Mouse (Mus musculus) CH12.LX (cell line): Measurements from ENCODE around the gene Tmem50b. TPM values are rescaled to one million over a fixed set of nuclear protein-coding genes. Genes with fewer than 3 reads are reported as not detected.

Experiments
- DNase-seq: peaks from one replicate; pipeline ENCODE4 v3.0.0-alpha.2; 2013; ENCODE audit errors: extremely low read depth
- H3K27ac ChIP-seq: 2 replicates; pipeline ENCODE4 v1.5.1; 2012; ENCODE audit warnings: low read depth, mild to moderate bottlenecking, control low read depth, moderate library complexity; ENCODE audit not compliant: insufficient read depth
- H3K27me3 ChIP-seq: replicated peaks from 2 replicates; pipeline ENCODE3; 2012; ENCODE audit warnings: inconsistent platforms
- H3K36me3 ChIP-seq, 2 experiments: replicated peaks in 1 of 2; 2 replicates each; pipeline versions ENCODE3 to v1.6.1; 2012; ENCODE audit warnings: inconsistent platforms in 1 of 2, low read length in 1 of 2, mild to moderate bottlenecking in 1 of 2, mixed read lengths in 1 of 2, moderate library complexity in 1 of 2; ENCODE audit not compliant: control insufficient read depth in 1 of 2, insufficient read depth in 1 of 2
- H3K4me1 ChIP-seq, 2 experiments: 2 replicates each; pipeline ENCODE4 v1.6.1; 2012; ENCODE audit warnings: inconsistent platforms in 1 of 2, moderate library complexity in 1 of 2; ENCODE audit not compliant: insufficient read depth in 2 of 2, control insufficient read depth in 1 of 2
- H3K4me2 ChIP-seq: 2 replicates; pipeline ENCODE4 v1.6.1; 2012; ENCODE audit warnings: low read depth, mild to moderate bottlenecking, control low read depth; ENCODE audit not compliant: poor library complexity, insufficient read depth, severe bottlenecking
- H3K4me3 ChIP-seq, 3 experiments: fragments of 150-350 bp in 1 of 3; sonication (generic) in 1 of 3; replicated peaks in 1 of 3; 2 replicates each; pipeline versions ENCODE3 to v1.5.1; 2011 to 2012; ENCODE audit warnings: low read depth in 2 of 3, low read length in 2 of 3, mild to moderate bottlenecking in 2 of 3, moderate library complexity in 2 of 3, control low read depth in 1 of 3, improper control_type of control experiment in 1 of 3, inconsistent platforms in 1 of 3, mixed read lengths in 1 of 3; ENCODE audit not compliant: poor library complexity in 1 of 3
- H3K79me2 ChIP-seq: replicated peaks from 2 replicates; pipeline ENCODE4 v1.6.1; 2012; ENCODE audit warnings: mild to moderate bottlenecking, moderate library complexity; ENCODE audit not compliant: control insufficient read depth, poor library complexity, insufficient read depth, severe bottlenecking; ENCODE audit errors: extremely low read depth
- H3K9ac ChIP-seq: 2 replicates; pipeline ENCODE4 v1.6.1; 2012; ENCODE audit warnings: low read depth, mild to moderate bottlenecking, control low read depth, moderate library complexity; ENCODE audit not compliant: insufficient read depth
- H3K9me3 ChIP-seq: replicated peaks from 2 replicates; pipeline ENCODE3; 2012; ENCODE audit warnings: low read length, inconsistent platforms, mixed read lengths
- CHD1 ChIP-seq: IDR thresholded peaks from 2 replicates; pipeline ENCODE4 v1.6.1; 2012; ENCODE audit warnings: low read depth, low read length, improper control_type of control experiment, inconsistent platforms
- CTCF ChIP-seq, 2 experiments: IDR thresholded peaks in 1 of 2; conservative IDR thresholded peaks in 1 of 2; 2 replicates each; pipeline ENCODE4 v1.5.1; 2011 to 2012; ENCODE audit warnings: low read depth in 2 of 2, low read length in 2 of 2, improper control_type of control experiment in 1 of 2, inconsistent platforms in 1 of 2, mild to moderate bottlenecking in 1 of 2, moderate library complexity in 1 of 2
- ETS1 ChIP-seq: conservative IDR thresholded peaks from 2 replicates; pipeline ENCODE4 v1.6.1; 2012; ENCODE audit warnings: low read depth, mild to moderate bottlenecking, inconsistent platforms, low read length, improper control_type of control experiment, moderate library complexity
- JUND ChIP-seq: conservative IDR thresholded peaks from 2 replicates; pipeline ENCODE4 v1.6.1; 2011; ENCODE audit warnings: low read depth, low read length, improper control_type of control experiment
- KAT2A ChIP-seq: IDR thresholded peaks from 2 replicates; pipeline ENCODE4 v1.6.1; 2012; ENCODE audit warnings: low read length, improper control_type of control experiment, inconsistent platforms; ENCODE audit not compliant: insufficient replicate concordance
- MEF2A ChIP-seq: IDR thresholded peaks from 2 replicates; pipeline ENCODE4 v1.6.1; 2014; ENCODE audit warnings: low read depth, mild to moderate bottlenecking, inconsistent platforms, low read length, improper control_type of control experiment, borderline replicate concordance
- NELFE ChIP-seq: IDR thresholded peaks from 2 replicates; pipeline ENCODE4 v1.6.1; 2011; ENCODE audit warnings: low read depth, low read length, improper control_type of control experiment
- NRF1 ChIP-seq: IDR thresholded peaks from 2 replicates; pipeline ENCODE4 v1.6.1; 2014; ENCODE audit warnings: low read depth, mild to moderate bottlenecking, inconsistent platforms, low read length, improper control_type of control experiment, moderate library complexity
- PAX5 ChIP-seq: IDR thresholded peaks from 2 replicates; pipeline ENCODE4 v1.6.1; 2012; ENCODE audit warnings: low read length, inconsistent platforms, mixed read lengths
- POLR2AphosphoS2 ChIP-seq: IDR thresholded peaks from 2 replicates; pipeline ENCODE4 v1.6.1; 2011; ENCODE audit warnings: low read depth, low read length, improper control_type of control experiment
- RAD21 ChIP-seq: IDR thresholded peaks from 2 replicates; pipeline ENCODE4 v1.6.1; 2011; ENCODE audit warnings: low read depth, mild to moderate bottlenecking, low read length, improper control_type of control experiment, moderate library complexity
- RCOR1 ChIP-seq: conservative IDR thresholded peaks from 2 replicates; pipeline ENCODE4 v1.6.1; 2012; ENCODE audit warnings: low read depth, mild to moderate bottlenecking, inconsistent platforms, low read length, improper control_type of control experiment
- SIN3A ChIP-seq: IDR thresholded peaks from 2 replicates; pipeline ENCODE4 v1.6.1; 2012; ENCODE audit warnings: low read length, improper control_type of control experiment, inconsistent platforms
- ZNF384 ChIP-seq: IDR thresholded peaks from 2 replicates; pipeline ENCODE4 v1.6.1; 2012; ENCODE audit warnings: low read depth, low read length, improper control_type of control experiment, inconsistent platforms
- dilution Hi-C: fragments of 300-500 bp; cut with MboI; formaldehyde crosslinking; loops from 2 replicates; pipeline ENCODE4 v1.14.3; 2020; ENCODE audit warnings: low sequenced_read_pairs; ENCODE audit not compliant: extremely low pct_unique_long_range_greater_than_20kb, extremely low pct_ligation_motif_present
- in situ Hi-C: fragments of 300-500 bp; cut with MboI; formaldehyde crosslinking; loops from 3 replicates; pipeline ENCODE4 v1.14.3; 2019; ENCODE audit warnings: low sequenced_read_pairs, low pct_ligation_motif_present, low pct_unique_long_range_greater_than_20kb, mixed read lengths
- polyA plus RNA-seq: library from polyadenylated mRNA; unstranded; fragments of >175 nt; gene quantifications from 2 replicates; pipeline ENCODE4 v1.2.1, GENCODE M21; 2012; ENCODE audit warnings: low read depth; ENCODE audit not compliant: insufficient read length
- total RNA-seq, 2 experiments: library from RNA; depleted of rRNA; stranded (reverse); fragments of 300-350 nt in 1 of 2; fragments of >200 nt in 1 of 2; gene quantifications; 2 replicates each; pipeline ENCODE4 v1.2.3; 2012 to 2014

Gene Tmem50b
- total and polyA plus RNA-seq, 3 experiments, result 6.1 to 15.9 (median 12.7) TPM

DNA sequence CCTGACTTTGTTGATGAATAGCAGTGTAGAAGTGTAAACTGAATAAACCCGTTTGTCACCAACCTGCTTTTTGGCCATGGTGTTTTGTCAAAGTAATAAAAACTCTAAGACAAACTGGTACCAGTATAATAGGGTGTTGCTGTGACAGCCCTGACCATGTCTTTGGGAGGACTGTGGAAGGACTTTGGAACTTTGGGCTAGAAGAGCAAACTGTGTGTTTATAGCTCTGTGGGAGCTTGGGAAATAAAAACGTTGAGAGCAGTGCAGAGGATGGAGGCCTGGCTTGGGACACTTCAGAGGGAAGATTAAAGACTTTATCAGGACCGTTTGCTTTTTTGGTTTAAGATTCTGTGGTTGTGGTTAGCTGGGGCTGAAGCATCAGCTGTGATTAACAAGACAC is 26.5 kb downstream of the Tmem50b start:
- Histone ChIP-seq H3K4me2 (no peak overlapping the region), H3K9me3 (no peaks in the 10 kb centered on the region), H3K27me3 (no peaks in the 10 kb centered on the region), H3K9ac (no peak overlapping the region), H3K4me3 (no peak overlapping the region), H3K36me3 (peaks cover 7 to 13% of the 10 kb centered on the region in 2 experiments), H3K4me1 (no peaks in the 10 kb centered on the region), H3K79me2 (no peaks in the 10 kb centered on the region), H3K27ac (no peak overlapping the region)
- dilution Hi-C loops (no loop called here), in situ Hi-C loops (no loop called here)
- DNase-seq, result no peak
- TF ChIP-seq ETS1 (no peak), RAD21 (no peak), PAX5 (no peak), JUND (no peak), SIN3A (no peak), CHD1 (no peak), NELFE (no peak), CTCF (conservative IDR thresholded peaks at IDR 0.05 in 1 of 2, IDR thresholded peaks at IDR 0.05 in 1 of 2; ENCODE audit: low read depth in 2 of 2, low read length in 2 of 2) (no peak), POLR2AphosphoS2 (no peak), RCOR1 (no peak), MEF2A (no peak), KAT2A (no peak), NRF1 (no peak)

DNA sequence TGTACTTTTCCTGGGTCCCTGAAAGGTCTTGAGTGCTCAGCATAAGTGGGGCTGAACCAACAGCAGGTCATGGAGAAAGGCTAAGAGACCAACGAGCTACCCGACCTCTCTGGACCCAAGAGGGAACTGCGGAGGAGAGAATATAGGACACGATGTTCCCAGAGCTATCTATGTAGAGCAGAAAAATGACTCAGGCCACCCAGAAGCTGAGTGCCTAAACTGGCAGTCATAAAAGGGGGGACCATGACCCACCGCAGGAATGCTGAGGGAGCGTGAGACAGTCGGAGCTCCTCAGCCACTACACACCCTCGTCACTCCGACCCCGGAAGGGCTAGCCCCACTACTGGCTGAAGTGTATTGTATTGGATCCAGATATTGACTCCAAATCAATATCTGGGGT is 28.6 kb downstream of the Tmem50b start:
- no peak overlapping the region for H3K4me2 ChIP-seq
- H3K9ac ChIP-seq, result no peak overlapping the region
- dilution Hi-C loops, result no loop called here
- DNase-seq, result no peak
- no peaks in the 10 kb centered on the region for H3K9me3 ChIP-seq
- in situ Hi-C loops, result no loop called here
- H3K4me1 ChIP-seq, result no peaks in the 10 kb centered on the region
- H3K79me2 ChIP-seq, result no peaks in the 10 kb centered on the region
- H3K4me3 ChIP-seq, result no peak overlapping the region
- H3K27me3 ChIP-seq, result no peaks in the 10 kb centered on the region
- TF ChIP-seq CTCF (conservative IDR thresholded peaks at IDR 0.05 in 1 of 2, IDR thresholded peaks at IDR 0.05 in 1 of 2; ENCODE audit: low read depth in 2 of 2, low read length in 2 of 2), result no peak
- no peak overlapping the region for H3K27ac ChIP-seq
- peaks cover 8 to 12% of the 10 kb centered on the region in 2 experiments for H3K36me3 ChIP-seq

DNA sequence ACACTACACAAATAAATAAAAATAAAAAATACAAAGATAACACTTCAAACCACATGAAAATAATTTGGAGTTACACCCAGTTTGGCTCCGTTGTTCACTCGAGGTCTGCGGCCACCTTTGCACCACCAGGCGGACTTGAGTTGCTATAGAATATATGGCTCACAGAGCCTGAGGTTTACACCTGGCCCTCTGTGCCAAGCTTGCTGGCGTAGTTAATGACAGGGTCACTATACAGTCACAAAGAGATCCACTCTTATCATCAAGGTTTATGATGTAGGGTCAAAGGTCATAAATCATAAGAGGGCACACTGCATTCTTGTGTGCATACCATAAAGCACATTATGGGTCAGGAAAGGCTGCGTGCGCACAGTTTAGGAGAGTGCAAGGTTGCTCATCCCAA is 31.6 kb downstream of the Tmem50b start:
- no peak overlapping the region for H3K27ac ChIP-seq
- no peak for TF ChIP-seq KAT2A
- no peak for TF ChIP-seq MEF2A
- TF ChIP-seq JUND, result no peak
- 0 out of 2 replicates have a peak, but pooled peaks have one; percentile 11 for TF ChIP-seq POLR2AphosphoS2
- TF ChIP-seq ZNF384, result no peak
- DNase-seq, result no peak

More for the DNA sequence above, 31.6 kb downstream of the Tmem50b start:
- H3K27me3 ChIP-seq, result no peaks in the 10 kb centered on the region
- peaks cover 24 to 34% of the 10 kb centered on the region in 2 experiments for H3K36me3 ChIP-seq
- in situ Hi-C loops, result no loop called here
- H3K4me3 ChIP-seq, result no peak overlapping the region
- dilution Hi-C loops, result no loop called here
- no peak overlapping the region for H3K9ac ChIP-seq
- H3K4me1 ChIP-seq, result peaks cover 8 to 23% of the 10 kb centered on the region in 2 experiments
- H3K4me2 ChIP-seq, result no peak overlapping the region
- H3K9me3 ChIP-seq, result no peaks in the 10 kb centered on the region
- H3K79me2 ChIP-seq, result no peaks in the 10 kb centered on the region
